Mouse (Mus musculus) thymus, adult 2 months (tissue): ENCODE measurements at regions not wholly inside any gene's neighbourhood (a gene's known extent, or its start where the extent isn't known, plus 50 kb on each side); places are given as distances from the start of the nearest gene placed in this dataset.

Experiments used
- CTCF ChIP-seq: fragments of 200-500 bp; IDR thresholded peaks from 2 replicates; pipeline ENCODE4 v1.5.1; 2012; ENCODE audit warnings: mild to moderate bottlenecking, control low read depth, low read length, moderate library complexity, borderline replicate concordance; ENCODE audit not compliant: control insufficient read depth, poor library complexity, insufficient read depth; ENCODE audit errors: extremely low read depth
- POLR2A ChIP-seq: fragments of 200-500 bp; IDR thresholded peaks from 2 replicates; pipeline ENCODE4 v1.6.1; 2012; ENCODE audit warnings: mild to moderate bottlenecking, low read length, control low read depth, moderate library complexity; ENCODE audit not compliant: control insufficient read depth, poor library complexity, insufficient read depth; ENCODE audit errors: extremely low read depth

DNA sequence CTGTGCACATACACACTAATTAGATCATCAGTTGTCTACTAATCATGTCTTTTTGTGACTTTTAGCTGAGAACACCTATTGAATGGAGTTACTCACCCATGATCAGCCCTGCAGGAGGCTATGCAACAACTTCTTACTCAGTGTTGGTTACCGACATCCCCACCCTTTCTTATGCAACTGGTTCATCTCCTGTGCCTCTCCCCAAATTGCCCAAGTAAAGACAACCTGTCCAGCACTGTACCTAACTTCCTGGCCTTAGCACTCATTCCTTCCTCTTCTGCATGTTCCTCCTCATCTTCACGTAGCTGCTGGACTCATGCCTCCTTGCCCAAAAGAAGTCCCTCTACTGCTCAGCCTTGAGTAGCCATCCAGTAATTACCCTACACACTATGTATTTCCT, 76.2 kb upstream of the Klf7 start:
- TF ChIP-seq POLR2A (no peak), CTCF (no peak)
